15 mouse cellular contexts compared by ENCODE assay signal in the genomic region with DNA sequence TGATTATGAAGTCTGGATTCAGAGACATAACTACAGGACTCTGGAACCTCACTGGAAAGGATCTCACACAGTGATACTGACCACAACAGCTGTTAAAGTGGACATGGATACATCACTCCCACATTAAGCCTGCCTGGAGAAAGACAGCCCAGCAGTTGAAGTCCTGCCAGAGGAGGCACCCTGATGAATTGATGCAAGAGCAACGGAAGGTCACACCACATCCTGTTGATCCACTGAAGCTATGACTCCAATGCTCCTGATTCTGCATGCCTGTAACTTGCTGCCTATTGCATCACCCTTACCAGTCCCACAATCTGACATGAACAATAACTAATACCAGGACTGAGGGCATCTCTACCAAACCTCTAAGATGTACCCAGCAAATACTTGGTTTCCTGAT. TPM values are rescaled to one million over a fixed set of nuclear protein-coding genes. Genes with fewer than 3 reads are reported as not detected.
DNase-seq lines count a peak whose midpoint lies in the region; ATAC-seq and TF ChIP-seq lines count a peak whose summit lies in the region.
"Had no signal": no experiment of that assay in that cellular context is flagged by ENCODE, and none has a peak within 500 bp of the region (broad histone marks: within the 10 kb centered on the region; RNA-seq: fewer than 3 reads in every experiment).

No protein-coding gene starts in this region.

- no peaks in the 10 kb centered on the region for H3K4me1 ChIP-seq in stomach, postnatal 0 days (replicated peaks; ENCODE audit: control insufficient read depth, insufficient read depth)
- H3K4me1 ChIP-seq: neural tube, embryonic 13.5 days had no signal

- H3K9me3 ChIP-seq in stomach, postnatal 0 days (ENCODE audit: control insufficient read depth, low read length), result no peaks in the 10 kb centered on the region

- H3K4me2 ChIP-seq in stomach, postnatal 0 days (replicated peaks; ENCODE audit: low read depth), result no peak overlapping the region
- H3K4me2 ChIP-seq: neural tube, embryonic 13.5 days had no signal

- no peak overlapping the region for H3K27ac ChIP-seq in stomach, postnatal 0 days (replicated peaks)
- H3K27ac ChIP-seq: gastrocnemius, adult 2 months; neural tube, embryonic 13.5 days had no signal

- DNase-seq in adrenal gland, adult 2 months, result peak; percentile 6
- no peak for DNase-seq in adrenal gland, adult 18-20 months (ENCODE audit: low spot score in 2 of 2)
- peak; percentile 23 to 43 for DNase-seq in spleen, postnatal 36 days (ENCODE audit: low spot score in 2 of 2)
- DNase-seq in spleen, adult 18-20 months, result no peak
- peak; percentile 35 to 43 for DNase-seq in natural killer cell, adult 2 months (ENCODE audit: low spot score in 2 of 2)
- DNase-seq in stomach, postnatal 0 days (ENCODE audit: low spot score), result no peak
- DNase-seq: cerebellum, adult 11-12 months; gastrocnemius, adult 2 months had no signal

- no peaks in the 10 kb centered on the region for H3K27me3 ChIP-seq in stomach, postnatal 0 days (ENCODE audit: control insufficient read depth, insufficient read depth, low read length)
- H3K27me3 ChIP-seq: neural tube, embryonic 13.5 days had no signal

- no peak overlapping the region for H3K9ac ChIP-seq in stomach, postnatal 0 days (ENCODE audit: low read length)
- H3K9ac ChIP-seq: neural tube, embryonic 13.5 days had no signal

- no peak for TF ChIP-seq EP300 in stomach, postnatal 0 days (optimal IDR thresholded peaks at IDR 0.05)

- no peaks in the 10 kb centered on the region for H3K36me3 ChIP-seq in stomach, postnatal 0 days (ENCODE audit: control insufficient read depth, insufficient read depth, low read length)
- H3K36me3 ChIP-seq: neural tube, embryonic 13.5 days had no signal

- no peak for TF ChIP-seq CTCF in stomach, postnatal 0 days (IDR thresholded peaks at IDR 0.05; ENCODE audit: low read depth)

- peak; percentile 75 to 87; a peak in 3 of 4 replicates for ATAC-seq in hematopoietic stem cell, adult 5-6 weeks (replicated peaks in 1 of 2; ENCODE audit: insufficient read depth in 1 of 2, low FRiP score in 2 of 2, low TSS enrichment in 1 of 2, low read depth in 1 of 2, poor library complexity in 2 of 2, severe bottlenecking in 2 of 2)
- ATAC-seq in stomach, postnatal 0 days (ENCODE audit: low FRiP score, low TSS enrichment), result no peak
- no peak for ATAC-seq in cerebellum, adult (ENCODE audit: insufficient number of reproducible peaks, low FRiP score, low TSS enrichment)

- no peak overlapping the region for H3K4me3 ChIP-seq in stomach, postnatal 0 days (ENCODE audit: low read depth, low read length)
- H3K4me3 ChIP-seq: gastrocnemius, adult 2 months; neural tube, embryonic 13.5 days had no signal

- 74% methylated on average over 1 of the region's 1 CpGs for whole genome bisulfite sequencing in stomach, postnatal 0 days

RNA-seq across cellular contexts. Expression of a gene that starts 6.0 kb away (rescaled TPM):
- not detected for total RNA-seq in adrenal gland, adult 2 months (2021)
- polyA plus RNA-seq in adrenal gland, adult 2 months (2012; rRNA removed), result not detected in 2 replicates
- total RNA-seq in adrenal gland, adult 18-20 months (2021), result not detected
- total RNA-seq in hematopoietic stem cell, adult 5-6 weeks (2017), result not detected in 2 replicates
- not detected in 2 replicates for polyA plus RNA-seq in stomach, postnatal 0 days (2015; fragmentation: Nextera tagmentation; extraction: Ambion mirVana)
- total RNA-seq: gastrocnemius, adult 2 months; left cerebral cortex, postnatal 14 days had no signal
- polyA plus RNA-seq: heart, postnatal 0 days; lung, embryonic 16.5 days; neural tube, embryonic 13.5 days; small intestine, adult 2 months had no signal

RNA-seq across cellular contexts. Expression of a gene that starts 42.2 kb away (rescaled TPM):
- total RNA-seq in adrenal gland, adult 2 months (2021), result 10 to 100 TPM in 1 of 2 experiments, 1 to 10 TPM in 1; 8.6 to 13.3 TPM
- polyA plus RNA-seq in adrenal gland, adult 2 months (2012; rRNA removed), result 0.57 and 0.59 TPM in 2 replicates
- total RNA-seq in adrenal gland, adult 18-20 months (2021), result 10 to 100 TPM in 1 of 2 experiments, 1 to 10 TPM in 1; 8.0 to 14.6 TPM
- total RNA-seq in hematopoietic stem cell, adult 5-6 weeks (2017), result 263 and 291 TPM in 2 replicates
- polyA plus RNA-seq in stomach, postnatal 0 days (2015; fragmentation: Nextera tagmentation; extraction: Ambion mirVana), result 6.2 TPM in 2 replicates

Comparison
In these comparisons a context has a peak if more than half of its experiments do, and no peak if none do; other contexts are left out.
1. DNase-seq: peak in adrenal gland, adult 2 months (single experiment), spleen, postnatal 36 days (2 of 2) and natural killer cell, adult 2 months (2 of 2); none in adrenal gland, adult 18-20 months (0 of 2), spleen, adult 18-20 months (0 of 2) and stomach, postnatal 0 days (single experiment).
2. ATAC-seq: peak in hematopoietic stem cell, adult 5-6 weeks (2 of 2); none in stomach, postnatal 0 days (single experiment) and cerebellum, adult (single experiment).
3. RNA of a gene that starts 42.2 kb away (total RNA-seq): 263 to 291 TPM in hematopoietic stem cell, adult 5-6 weeks; 8.0 to 14.6 TPM in adrenal gland, adult 18-20 months and 8.6 to 13.3 TPM in adrenal gland, adult 2 months; every median in the first group is over 10 times any median in the second.